Mouse (Mus musculus) C2C12 (cell line): ENCODE data around the gene Larp1. TPM values are rescaled to one million over a fixed set of nuclear protein-coding genes. Genes with fewer than 3 reads are reported as not detected.

Experiments used
- H3K27me3 ChIP-seq: one replicate; pipeline ENCODE4 v1.6.1; 2011; ENCODE audit not compliant: control insufficient read depth, insufficient read depth, insufficient read length
- H3K36me3 ChIP-seq: one replicate; pipeline ENCODE4 v1.6.1; 2011; ENCODE audit not compliant: control insufficient read depth, insufficient read depth
- H3K4me3 ChIP-seq: one replicate; pipeline ENCODE4 v1.5.1; 2011; ENCODE audit warnings: mild to moderate bottlenecking, control low read depth; ENCODE audit not compliant: poor library complexity, insufficient read depth, severe bottlenecking
- H3K79me2 ChIP-seq: one replicate; pipeline ENCODE4 v1.6.1; 2011; ENCODE audit not compliant: control insufficient read depth, insufficient read depth
- H3K79me3 ChIP-seq: one replicate; pipeline ENCODE4 v1.6.1; 2011; ENCODE audit warnings: low read depth, control low read depth
- H3ac ChIP-seq: one replicate; pipeline ENCODE3; 2011; ENCODE audit warnings: low read depth; ENCODE audit not compliant: control insufficient read depth, insufficient read length
- CEBPB ChIP-seq: IDR thresholded peaks from one replicate; pipeline ENCODE4 v1.6.1; 2011; ENCODE audit warnings: low read depth, mild to moderate bottlenecking, control low read depth, moderate library complexity
- CTCF ChIP-seq: IDR thresholded peaks from one replicate; pipeline ENCODE4 v1.5.1; 2011; ENCODE audit not compliant: control insufficient read depth, insufficient read depth, insufficient read length
- FOSL1 ChIP-seq: IDR thresholded peaks from one replicate; pipeline ENCODE4 v1.8.0; 2011; ENCODE audit warnings: mild to moderate bottlenecking, low read length; ENCODE audit not compliant: poor library complexity, insufficient read depth, severe bottlenecking
- MAX ChIP-seq: IDR thresholded peaks from one replicate; pipeline ENCODE4 v1.6.1; 2011; ENCODE audit warnings: mild to moderate bottlenecking, control low read depth
- MYOD1 ChIP-seq: IDR thresholded peaks from one replicate; pipeline ENCODE4 v1.6.1; 2011; ENCODE audit warnings: low read depth; ENCODE audit not compliant: control insufficient read depth, insufficient read length
- MYOG ChIP-seq: IDR thresholded peaks from one replicate; pipeline ENCODE4 v1.6.1; 2011; ENCODE audit not compliant: control insufficient read depth, insufficient read length; ENCODE audit errors: extremely low read depth
- USF1 ChIP-seq: IDR thresholded peaks from one replicate; pipeline ENCODE4 v1.6.1; 2011; ENCODE audit warnings: low read depth, mild to moderate bottlenecking, control low read depth, moderate library complexity
- polyA plus RNA-seq: library from polyadenylated mRNA; unstranded; fragments of >200 nt; fragmentation: generic; extraction: Trizol; gene quantifications from one replicate; pipeline ENCODE4 v1.2.1, GENCODE M21; 2012; ENCODE audit warnings: missing spikeins

The Larp1 gene
- polyA plus RNA-seq, 1 experiment: 59.4 TPM

DNA sequence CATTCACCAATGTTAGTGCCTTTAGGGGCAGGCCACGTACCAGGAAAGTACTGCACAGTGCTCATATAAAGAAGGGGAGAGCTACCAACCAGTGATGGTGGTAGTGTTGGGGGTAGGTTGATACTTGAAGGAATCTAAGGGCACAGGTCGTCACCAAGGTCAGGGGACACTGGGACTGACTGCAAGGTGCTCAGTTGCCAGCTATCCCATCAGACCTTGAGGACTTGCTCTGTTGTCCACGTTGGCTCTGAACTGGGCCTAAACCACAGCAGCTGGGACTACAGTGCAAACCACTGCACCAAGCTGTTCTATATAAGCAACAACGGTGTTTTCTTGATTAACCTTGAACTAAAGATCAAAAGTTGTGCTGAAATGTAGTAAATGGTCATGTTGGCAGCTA lies 53.7 kb downstream of the Larp1 start:
- H3K79me3 ChIP-seq: no peaks in the 10 kb centered on the region
- H3K27me3 ChIP-seq: no peaks in the 10 kb centered on the region
- TF ChIP-seq USF1 (no peak), MYOD1 (no peak), CEBPB (no peak), FOSL1 (no peak), MYOG (no peak), MAX (no peak), CTCF (no peak)
- no peak overlapping the region for H3ac ChIP-seq
- no peaks in the 10 kb centered on the region for H3K79me2 ChIP-seq
- no peak overlapping the region for H3K4me3 ChIP-seq
- peaks cover 31% of the 10 kb centered on the region for H3K36me3 ChIP-seq

- no peak overlapping the region for H3ac ChIP-seq
- H3K4me3 ChIP-seq: no peak overlapping the region
- no peaks in the 10 kb centered on the region for H3K79me2 ChIP-seq
- H3K27me3 ChIP-seq: no peaks in the 10 kb centered on the region
- TF ChIP-seq USF1 (no peak), FOSL1 (no peak), MAX (no peak), MYOG (no peak), CTCF (no peak), MYOD1 (no peak), CEBPB (no peak)
- H3K36me3 ChIP-seq: peaks cover 12% of the 10 kb centered on the region
- no peaks in the 10 kb centered on the region for H3K79me3 ChIP-seq
Observed at GRCm38 (mm10) chr11:58065025-58065424, 56.2 kb downstream of the Larp1 start.

DNA sequence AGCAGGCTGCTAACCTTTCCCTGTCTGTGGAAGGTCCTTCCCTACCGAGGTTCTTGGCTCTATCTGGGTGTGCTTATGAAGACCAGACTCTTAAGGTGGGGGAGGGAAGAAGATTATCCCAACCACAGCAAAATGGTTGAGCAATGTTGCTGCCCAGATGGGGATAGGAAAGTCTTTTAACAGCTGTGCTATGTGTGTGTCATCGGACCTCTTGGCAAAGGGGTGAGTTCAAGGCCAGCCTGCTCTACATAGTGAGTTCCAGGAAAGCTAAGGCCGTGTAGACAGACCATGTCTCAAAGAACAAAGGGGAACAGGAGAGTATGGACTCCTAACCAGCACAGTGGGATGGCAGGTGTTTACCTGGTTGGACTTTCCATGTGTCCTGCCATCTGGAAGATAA lies 64.1 kb downstream of the Larp1 start:
- Histone ChIP-seq H3K36me3 (no peaks in the 10 kb centered on the region), H3K79me3 (no peaks in the 10 kb centered on the region), H3ac (no peak overlapping the region), H3K27me3 (no peaks in the 10 kb centered on the region), H3K4me3 (no peak overlapping the region), H3K79me2 (no peaks in the 10 kb centered on the region)
- no peak for TF ChIP-seq MYOG
- TF ChIP-seq CTCF: no peak
- TF ChIP-seq USF1: no peak
- TF ChIP-seq CEBPB: peak; percentile 9

GRCm38 (mm10) chr11:58077270-58077669 lies 68.4 kb downstream of the Larp1 start:
- Histone ChIP-seq H3K4me3 (no peak overlapping the region), H3K27me3 (no peaks in the 10 kb centered on the region), H3K79me2 (no peaks in the 10 kb centered on the region), H3ac (no peak overlapping the region), H3K36me3 (no peaks in the 10 kb centered on the region), H3K79me3 (no peaks in the 10 kb centered on the region)
- no peak for TF ChIP-seq USF1

DNA sequence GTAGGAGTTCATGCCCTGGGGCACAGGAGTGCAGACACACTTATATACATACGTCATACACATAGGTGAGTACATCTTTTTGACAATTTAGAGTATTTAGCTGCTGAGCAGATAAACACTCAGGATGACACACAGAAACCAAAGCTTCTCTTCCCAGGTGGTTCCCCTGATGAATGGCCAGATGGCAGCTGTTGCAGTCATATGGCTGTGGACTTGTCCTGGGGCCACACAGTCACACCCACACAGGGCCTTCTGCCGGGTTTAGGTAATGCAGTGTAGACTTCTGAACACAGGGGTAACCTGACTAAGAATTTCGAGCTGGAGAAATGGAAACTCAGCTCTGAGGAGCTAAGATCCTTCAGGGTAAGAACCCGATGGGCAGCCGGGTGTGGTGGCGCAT lies 72.9 kb downstream of the Larp1 start:
- no peaks in the 10 kb centered on the region for H3K36me3 ChIP-seq
- H3ac ChIP-seq: no peak overlapping the region
- no peak overlapping the region for H3K4me3 ChIP-seq
- H3K27me3 ChIP-seq: no peaks in the 10 kb centered on the region
- TF ChIP-seq CTCF: no peak
- TF ChIP-seq MYOD1: no peak
- no peak for TF ChIP-seq FOSL1
- TF ChIP-seq USF1: no peak
- TF ChIP-seq MYOG: no peak
- TF ChIP-seq CEBPB: no peak
- TF ChIP-seq MAX: no peak
- H3K79me3 ChIP-seq: no peaks in the 10 kb centered on the region
- H3K79me2 ChIP-seq: no peaks in the 10 kb centered on the region

GRCm38 (mm10) chr11:58092541-58092940 lies 83.7 kb downstream of the Larp1 start:
- TF ChIP-seq CEBPB (no peak), CTCF (no peak), MAX (no peak), MYOG (no peak), FOSL1 (no peak), USF1 (no peak)
- Histone ChIP-seq H3K36me3 (no peaks in the 10 kb centered on the region), H3K4me3 (no peak overlapping the region), H3ac (peak overlapping the region; percentile 47), H3K79me2 (no peaks in the 10 kb centered on the region), H3K27me3 (no peaks in the 10 kb centered on the region), H3K79me3 (no peaks in the 10 kb centered on the region)
